Mouse (Mus musculus) CH12.LX (cell line): ENCODE data around the gene Cdc42ep1. TPM values are rescaled to one million over a fixed set of nuclear protein-coding genes. Genes with fewer than 3 reads are reported as not detected.

Experiments used
- DNase-seq: peaks from one replicate; pipeline ENCODE4 v3.0.0-alpha.2; 2013; ENCODE audit errors: extremely low read depth
- H3K27ac ChIP-seq: 2 replicates; pipeline ENCODE4 v1.5.1; 2012; ENCODE audit warnings: low read depth, mild to moderate bottlenecking, control low read depth, moderate library complexity; ENCODE audit not compliant: insufficient read depth
- H3K27me3 ChIP-seq: replicated peaks from 2 replicates; pipeline ENCODE3; 2012; ENCODE audit warnings: inconsistent platforms
- H3K36me3 ChIP-seq, 2 experiments: replicated peaks in 1 of 2; 2 replicates each; pipeline versions ENCODE3 to v1.6.1; 2012; ENCODE audit warnings: inconsistent platforms in 1 of 2, low read length in 1 of 2, mild to moderate bottlenecking in 1 of 2, mixed read lengths in 1 of 2, moderate library complexity in 1 of 2; ENCODE audit not compliant: control insufficient read depth in 1 of 2, insufficient read depth in 1 of 2
- H3K4me1 ChIP-seq, 2 experiments: 2 replicates each; pipeline ENCODE4 v1.6.1; 2012; ENCODE audit warnings: inconsistent platforms in 1 of 2, moderate library complexity in 1 of 2; ENCODE audit not compliant: insufficient read depth in 2 of 2, control insufficient read depth in 1 of 2
- H3K4me2 ChIP-seq: 2 replicates; pipeline ENCODE4 v1.6.1; 2012; ENCODE audit warnings: low read depth, mild to moderate bottlenecking, control low read depth; ENCODE audit not compliant: poor library complexity, insufficient read depth, severe bottlenecking
- H3K4me3 ChIP-seq, 3 experiments: fragments of 150-350 bp in 1 of 3; sonication (generic) in 1 of 3; replicated peaks in 1 of 3; 2 replicates each; pipeline versions ENCODE3 to v1.5.1; 2011 to 2012; ENCODE audit warnings: low read depth in 2 of 3, low read length in 2 of 3, mild to moderate bottlenecking in 2 of 3, moderate library complexity in 2 of 3, control low read depth in 1 of 3, improper control_type of control experiment in 1 of 3, inconsistent platforms in 1 of 3, mixed read lengths in 1 of 3; ENCODE audit not compliant: poor library complexity in 1 of 3
- H3K79me2 ChIP-seq: replicated peaks from 2 replicates; pipeline ENCODE4 v1.6.1; 2012; ENCODE audit warnings: mild to moderate bottlenecking, moderate library complexity; ENCODE audit not compliant: control insufficient read depth, poor library complexity, insufficient read depth, severe bottlenecking; ENCODE audit errors: extremely low read depth
- H3K9ac ChIP-seq: 2 replicates; pipeline ENCODE4 v1.6.1; 2012; ENCODE audit warnings: low read depth, mild to moderate bottlenecking, control low read depth, moderate library complexity; ENCODE audit not compliant: insufficient read depth
- H3K9me3 ChIP-seq: replicated peaks from 2 replicates; pipeline ENCODE3; 2012; ENCODE audit warnings: low read length, inconsistent platforms, mixed read lengths
- BHLHE40 ChIP-seq: IDR thresholded peaks from 2 replicates; pipeline ENCODE4 v1.6.1; 2011; ENCODE audit warnings: mild to moderate bottlenecking, low read depth, low read length, improper control_type of control experiment
- CHD1 ChIP-seq: IDR thresholded peaks from 2 replicates; pipeline ENCODE4 v1.6.1; 2012; ENCODE audit warnings: low read depth, low read length, improper control_type of control experiment, inconsistent platforms
- CHD2 ChIP-seq: IDR thresholded peaks from 2 replicates; pipeline ENCODE4 v1.6.1; 2011; ENCODE audit warnings: low read length, improper control_type of control experiment
- CTCF ChIP-seq, 2 experiments: IDR thresholded peaks in 1 of 2; conservative IDR thresholded peaks in 1 of 2; 2 replicates each; pipeline ENCODE4 v1.5.1; 2011 to 2012; ENCODE audit warnings: low read depth in 2 of 2, low read length in 2 of 2, improper control_type of control experiment in 1 of 2, inconsistent platforms in 1 of 2, mild to moderate bottlenecking in 1 of 2, moderate library complexity in 1 of 2
- E2F4 ChIP-seq: IDR thresholded peaks from 2 replicates; pipeline ENCODE4 v1.6.1; 2011; ENCODE audit warnings: low read depth, low read length, improper control_type of control experiment; ENCODE audit not compliant: insufficient replicate concordance
- EP300 ChIP-seq: IDR thresholded peaks from 2 replicates; pipeline ENCODE4 v1.6.1; 2011; ENCODE audit warnings: low read length, improper control_type of control experiment
- GABPA ChIP-seq: IDR thresholded peaks from 2 replicates; pipeline ENCODE4 v1.6.1; 2012; ENCODE audit warnings: low read depth, low read length, improper control_type of control experiment, inconsistent platforms; ENCODE audit not compliant: insufficient replicate concordance
- HCFC1 ChIP-seq: IDR thresholded peaks from 2 replicates; pipeline ENCODE4 v1.6.1; 2012; ENCODE audit warnings: low read depth, mild to moderate bottlenecking, inconsistent platforms, low read length, improper control_type of control experiment
- IRF4 ChIP-seq: IDR thresholded peaks from 2 replicates; pipeline ENCODE4 v1.6.1; 2014; ENCODE audit warnings: low read depth, mild to moderate bottlenecking, inconsistent platforms, low read length, improper control_type of control experiment
- JUN ChIP-seq: IDR thresholded peaks from 2 replicates; pipeline ENCODE4 v1.6.1; 2011; ENCODE audit warnings: low read depth, mild to moderate bottlenecking, low read length, improper control_type of control experiment, moderate library complexity; ENCODE audit not compliant: insufficient read depth
- KAT2A ChIP-seq: IDR thresholded peaks from 2 replicates; pipeline ENCODE4 v1.6.1; 2012; ENCODE audit warnings: low read length, improper control_type of control experiment, inconsistent platforms; ENCODE audit not compliant: insufficient replicate concordance
- MAFK ChIP-seq: IDR thresholded peaks from 2 replicates; pipeline ENCODE4 v1.6.1; 2011; ENCODE audit warnings: low read length, improper control_type of control experiment; ENCODE audit not compliant: insufficient replicate concordance
- MAX ChIP-seq: IDR thresholded peaks from 2 replicates; pipeline ENCODE4 v1.6.1; 2011; ENCODE audit warnings: low read length, improper control_type of control experiment
- MAZ ChIP-seq: IDR thresholded peaks from 2 replicates; pipeline ENCODE4 v1.6.1; 2012; ENCODE audit warnings: low read depth, mild to moderate bottlenecking, inconsistent platforms, low read length, improper control_type of control experiment, moderate library complexity
- MEF2A ChIP-seq: IDR thresholded peaks from 2 replicates; pipeline ENCODE4 v1.6.1; 2014; ENCODE audit warnings: low read depth, mild to moderate bottlenecking, inconsistent platforms, low read length, improper control_type of control experiment, borderline replicate concordance
- MXI1 ChIP-seq: IDR thresholded peaks from 2 replicates; pipeline ENCODE4 v1.6.1; 2011; ENCODE audit warnings: mild to moderate bottlenecking, low read depth, low read length, improper control_type of control experiment
- MYC ChIP-seq: IDR thresholded peaks from 2 replicates; pipeline ENCODE4 v1.6.1; 2011; ENCODE audit warnings: low read depth, mild to moderate bottlenecking, improper control_type of control experiment, low read length
- NRF1 ChIP-seq: IDR thresholded peaks from 2 replicates; pipeline ENCODE4 v1.6.1; 2014; ENCODE audit warnings: low read depth, mild to moderate bottlenecking, inconsistent platforms, low read length, improper control_type of control experiment, moderate library complexity
- PAX5 ChIP-seq: IDR thresholded peaks from 2 replicates; pipeline ENCODE4 v1.6.1; 2012; ENCODE audit warnings: low read length, inconsistent platforms, mixed read lengths
- POLR2A ChIP-seq: IDR thresholded peaks from 2 replicates; pipeline ENCODE4 v1.6.1; 2011; ENCODE audit warnings: low read depth, mild to moderate bottlenecking, improper control_type of control experiment, low read length
- RAD21 ChIP-seq: IDR thresholded peaks from 2 replicates; pipeline ENCODE4 v1.6.1; 2011; ENCODE audit warnings: low read depth, mild to moderate bottlenecking, low read length, improper control_type of control experiment, moderate library complexity
- SIN3A ChIP-seq: IDR thresholded peaks from 2 replicates; pipeline ENCODE4 v1.6.1; 2012; ENCODE audit warnings: low read length, improper control_type of control experiment, inconsistent platforms
- SMC3 ChIP-seq: IDR thresholded peaks from 2 replicates; pipeline ENCODE4 v1.6.1; 2011; ENCODE audit warnings: low read depth, low read length, improper control_type of control experiment
- TCF12 ChIP-seq: IDR thresholded peaks from 2 replicates; pipeline ENCODE4 v1.6.1; 2014; ENCODE audit warnings: low read depth, mild to moderate bottlenecking, inconsistent platforms, low read length, improper control_type of control experiment
- UBTF ChIP-seq: IDR thresholded peaks from 2 replicates; pipeline ENCODE4 v1.6.1; 2012; ENCODE audit warnings: low read depth, mild to moderate bottlenecking, inconsistent platforms, low read length, improper control_type of control experiment, moderate library complexity
- ZNF384 ChIP-seq: IDR thresholded peaks from 2 replicates; pipeline ENCODE4 v1.6.1; 2012; ENCODE audit warnings: low read depth, low read length, improper control_type of control experiment, inconsistent platforms
- dilution Hi-C: fragments of 300-500 bp; cut with MboI; formaldehyde crosslinking; loops from 2 replicates; pipeline ENCODE4 v1.14.3; 2020; ENCODE audit warnings: low sequenced_read_pairs; ENCODE audit not compliant: extremely low pct_unique_long_range_greater_than_20kb, extremely low pct_ligation_motif_present
- in situ Hi-C: fragments of 300-500 bp; cut with MboI; formaldehyde crosslinking; loops from 3 replicates; pipeline ENCODE4 v1.14.3; 2019; ENCODE audit warnings: low sequenced_read_pairs, low pct_ligation_motif_present, low pct_unique_long_range_greater_than_20kb, mixed read lengths
- polyA plus RNA-seq: library from polyadenylated mRNA; unstranded; fragments of >175 nt; gene quantifications from 2 replicates; pipeline ENCODE4 v1.2.1, GENCODE M21; 2012; ENCODE audit warnings: low read depth; ENCODE audit not compliant: insufficient read length
- total RNA-seq, 2 experiments: library from RNA; depleted of rRNA; stranded (reverse); fragments of 300-350 nt in 1 of 2; fragments of >200 nt in 1 of 2; gene quantifications; 2 replicates each; pipeline ENCODE4 v1.2.3; 2012 to 2014

Cdc42ep1 gene
- total and polyA plus RNA-seq, 3 experiments, result not detected

DNA sequence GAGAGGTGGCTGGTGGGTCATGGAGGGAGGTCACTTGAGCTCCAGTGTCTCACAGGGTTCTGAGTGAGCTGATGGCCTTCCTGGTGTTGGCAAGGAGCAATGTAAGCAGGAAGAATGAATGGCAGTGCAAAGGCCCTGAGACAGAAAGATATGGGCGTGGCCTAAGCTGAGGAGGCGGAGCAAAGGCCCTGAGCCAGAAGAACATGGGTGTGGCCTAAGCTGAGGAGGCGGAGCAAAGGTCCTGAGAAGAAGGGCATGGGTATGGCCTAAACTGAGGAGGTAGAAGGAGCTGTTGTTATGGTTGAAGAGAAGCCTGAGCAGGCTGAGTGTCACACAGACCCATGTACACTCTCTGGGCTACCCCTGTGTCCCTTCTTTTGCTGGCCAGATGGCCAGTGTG lies 8.8 kb upstream of the Cdc42ep1 start:
- in situ Hi-C loops (no loop called here), dilution Hi-C loops (loop anchor here (25.0 kb wide), 1 partner anchor 96 kb away; no protein-coding TSS in a partner anchor)
- Histone ChIP-seq H3K4me2 (no peak overlapping the region), H3K4me1 (no peaks in the 10 kb centered on the region), H3K9me3 (peaks cover 8% of the 10 kb centered on the region), H3K27ac (no peak overlapping the region), H3K79me2 (no peaks in the 10 kb centered on the region), H3K27me3 (peaks cover 59% of the 10 kb centered on the region), H3K9ac (no peak overlapping the region), H3K4me3 (no peak overlapping the region)
- DNase-seq, result peak; percentile 60
- TF ChIP-seq CHD2 (no peak), GABPA (no peak), MAFK (no peak), MXI1 (no peak), CTCF (conservative IDR thresholded peaks at IDR 0.05 in 1 of 2, IDR thresholded peaks at IDR 0.05 in 1 of 2; ENCODE audit: low read depth in 2 of 2, low read length in 2 of 2) (no peak), PAX5 (no peak), UBTF (no peak), MAZ (no peak), SIN3A (no peak), RAD21 (no peak), SMC3 (no peak), TCF12 (no peak), MEF2A (no peak), JUN (no peak), MAX (no peak), POLR2A (no peak), NRF1 (no peak)
- TF ChIP-seq, all 38 proteins: peak for 0
- no peaks in the 10 kb centered on the region for H3K36me3 ChIP-seq

DNA sequence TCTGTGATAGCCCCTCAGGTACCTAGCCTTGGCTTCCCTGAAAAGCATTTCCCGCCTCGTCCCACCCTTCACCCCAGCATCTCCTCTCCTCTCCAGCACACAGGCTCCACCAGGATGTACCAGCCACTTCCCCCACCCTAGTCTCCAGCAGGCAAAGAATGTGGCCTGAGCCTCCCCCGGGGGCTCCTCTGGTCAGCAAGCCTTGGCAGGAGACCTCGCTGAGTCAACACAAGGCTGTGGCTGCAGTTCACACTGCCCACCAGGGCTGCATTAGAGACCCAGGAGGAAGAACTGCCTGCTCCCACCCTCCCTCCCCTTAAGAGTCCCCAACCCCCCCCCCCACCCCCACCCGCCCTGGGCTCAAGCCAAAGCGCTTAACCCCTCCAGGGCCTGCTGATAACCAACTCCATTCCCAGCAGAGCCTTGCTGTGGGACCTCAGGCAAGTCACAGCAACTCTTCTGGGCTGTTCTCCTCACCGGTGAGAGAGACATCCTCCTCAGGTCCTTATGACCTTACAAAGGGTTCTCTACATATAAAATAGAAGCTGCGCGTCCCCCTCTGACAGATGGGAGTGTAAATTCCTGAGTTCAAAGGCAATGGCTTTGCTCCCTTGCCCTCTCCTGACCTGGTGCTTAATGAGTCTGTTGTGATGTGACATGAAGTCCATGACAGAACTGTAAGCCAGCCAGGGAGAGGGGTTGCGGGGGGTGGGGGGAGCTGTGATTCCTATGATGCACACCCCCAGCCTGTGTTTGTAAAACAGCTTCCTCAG lies 8.0 kb upstream of the Cdc42ep1 start:
- Histone ChIP-seq H3K79me2 (no peaks in the 10 kb centered on the region), H3K27me3 (peaks cover 63% of the 10 kb centered on the region), H3K9ac (no peak overlapping the region), H3K4me1 (no peaks in the 10 kb centered on the region), H3K36me3 (no peaks in the 10 kb centered on the region), H3K27ac (no peak overlapping the region), H3K4me2 (no peak overlapping the region), H3K4me3 (no peak overlapping the region), H3K9me3 (peaks cover 8% of the 10 kb centered on the region)
- dilution Hi-C loops (loop anchor here (25.0 kb wide), 1 partner anchor 97 kb away; no protein-coding TSS in a partner anchor), in situ Hi-C loops (no loop called here)
- TF ChIP-seq BHLHE40 (no peak), RAD21 (no peak), MYC (no peak), NRF1 (no peak), MAZ (no peak), GABPA (no peak), MAFK (no peak), IRF4 (no peak), CHD1 (no peak), EP300 (no peak), E2F4 (no peak), CTCF (conservative IDR thresholded peaks at IDR 0.05 in 1 of 2, IDR thresholded peaks at IDR 0.05 in 1 of 2; ENCODE audit: low read depth in 2 of 2, low read length in 2 of 2) (no peak), POLR2A (no peak), KAT2A (no peak), HCFC1 (no peak), SIN3A (no peak), ZNF384 (no peak)
- no peak for DNase-seq
